25 mouse cellular contexts compared by ENCODE assay signal in genomic region chr4:139218539-139218938, GRCm38 (mm10). TPM values are rescaled to one million over a fixed set of nuclear protein-coding genes. Genes with fewer than 3 reads are reported as not detected.
DNase-seq lines count a peak whose midpoint lies in the region; ATAC-seq and TF ChIP-seq lines count a peak whose summit lies in the region.
"Had no signal": no experiment of that assay in that cellular context is flagged by ENCODE, and none has a peak within 500 bp of the region (broad histone marks: within the 10 kb centered on the region; RNA-seq: fewer than 3 reads in every experiment).

No protein-coding gene starts in this region.

- H3K27ac ChIP-seq in heart, embryonic 11.5 days (ENCODE audit: low read depth, low read length): peak overlapping the region; percentile 22; the same call in 1 of the 2 replicates
- 0 out of 2 replicates have a peak overlapping the region, but pooled peaks have one; percentile 16 for H3K27ac ChIP-seq in embryonic facial prominence, embryonic 10.5 days (replicated peaks)
- H3K27ac ChIP-seq: embryonic facial prominence, embryonic 13.5 days; hindbrain, embryonic 13.5 days; kidney, embryonic 15.5 days; left cerebral cortex, adult 2 months had no signal

- 91% methylated on average over 3 of the region's 3 CpGs for WGBS in heart, embryonic 11.5 days (ENCODE audit: insufficient replicate concordance)
- WGBS in embryonic facial prominence, embryonic 10.5 days: 79% methylated on average over 3 of the region's 3 CpGs

- H3K4me2 ChIP-seq in heart, embryonic 11.5 days: no peak overlapping the region
- H3K4me2 ChIP-seq: embryonic facial prominence, embryonic 13.5 days; hindbrain, embryonic 13.5 days; kidney, embryonic 15.5 days; midbrain, embryonic 11.5 days had no signal

- H3K9me3 ChIP-seq in heart, embryonic 11.5 days (replicated peaks; ENCODE audit: control insufficient read depth, low read length): no peaks in the 10 kb centered on the region
- no peaks in the 10 kb centered on the region for H3K9me3 ChIP-seq in G1E (replicated peaks)
- H3K9me3 ChIP-seq in embryonic facial prominence, embryonic 10.5 days: no peaks in the 10 kb centered on the region
- H3K9me3 ChIP-seq: embryonic facial prominence, embryonic 13.5 days; hindbrain, embryonic 13.5 days; kidney, embryonic 15.5 days had no signal

- no peak for DNase-seq in heart, adult 9 months (ENCODE audit: low spot score in 2 of 2)
- no peak for DNase-seq in G1E (ENCODE audit: low spot score)
- no peak for DNase-seq in embryonic facial prominence, embryonic 10.5 days (ENCODE audit: low spot score)
- no peak for DNase-seq in kidney, postnatal 4 days
- DNase-seq in cerebellum, adult 11 months: no peak
- DNase-seq: adrenal gland, postnatal 14 days; B cell, adult 2 months; cerebellum, adult 11-12 months; cerebellum, postnatal 10 days; gastrocnemius, postnatal 14 days; heart, adult 18-20 months; kidney, adult 11 months; layer of hippocampus, adult 9-11 months; lung, adult 2 months; thymus, adult 18-20 months had no signal

- H3K9ac ChIP-seq in heart, embryonic 11.5 days (ENCODE audit: low read depth, low read length): no peak overlapping the region
- H3K9ac ChIP-seq: embryonic facial prominence, embryonic 13.5 days; hindbrain, embryonic 13.5 days; kidney, embryonic 15.5 days had no signal

- H3K4me3 ChIP-seq in heart, embryonic 11.5 days (ENCODE audit: low read depth, low read length): no peak overlapping the region
- H3K4me3 ChIP-seq in G1E (ENCODE audit: low read depth, low read length): no peak overlapping the region
- H3K4me3 ChIP-seq in embryonic facial prominence, embryonic 10.5 days: no peak overlapping the region
- H3K4me3 ChIP-seq: embryonic facial prominence, embryonic 13.5 days; hindbrain, embryonic 13.5 days; kidney, embryonic 15.5 days; left cerebral cortex, adult 2 months had no signal

- peaks cover 8% of the 10 kb centered on the region for H3K4me1 ChIP-seq in heart, embryonic 11.5 days (ENCODE audit: control insufficient read depth, insufficient read depth, low read length)
- H3K4me1 ChIP-seq in G1E (ENCODE audit: insufficient read depth, low read depth, low read length): peaks cover 47% of the 10 kb centered on the region
- H3K4me1 ChIP-seq in embryonic facial prominence, embryonic 10.5 days: peaks cover 84% of the 10 kb centered on the region

- H3K27me3 ChIP-seq in heart, embryonic 11.5 days (ENCODE audit: control insufficient read depth, insufficient read depth, low read length): no peaks in the 10 kb centered on the region
- no peaks in the 10 kb centered on the region for H3K27me3 ChIP-seq in G1E (ENCODE audit: insufficient read depth, low read length)
- no peaks in the 10 kb centered on the region for H3K27me3 ChIP-seq in embryonic facial prominence, embryonic 10.5 days (replicated peaks; ENCODE audit: low read depth, poor library complexity, severe bottlenecking)
- H3K27me3 ChIP-seq: CH12.LX; embryonic facial prominence, embryonic 13.5 days; hindbrain, embryonic 13.5 days; kidney, embryonic 15.5 days had no signal

- no peak for TF ChIP-seq CTCF in G1E (IDR thresholded peaks at IDR 0.05; ENCODE audit: low read depth, low read length)

- no peak for ATAC-seq in heart, embryonic 11.5 days (replicated peaks; ENCODE audit: insufficient number of reproducible peaks, low FRiP score, low TSS enrichment)
- peak; percentile 43; the same call in 1 of the 2 replicates for ATAC-seq in G1E (ENCODE audit: extremely low read depth, insufficient number of reproducible peaks, low FRiP score, poor library complexity, severe bottlenecking)
- peak; percentile 76 for ATAC-seq in monocyte, adult 5-6 weeks (replicated peaks; ENCODE audit: insufficient number of reproducible peaks, low FRiP score, low TSS enrichment, poor library complexity, severe bottlenecking)
- ATAC-seq: activated CD4-positive, CD25-positive, alpha-beta regulatory T cell, adult 4 months; forebrain, embryonic 14.5 days had no signal

- peaks cover 2% of the 10 kb centered on the region; the same call in 1 of the 2 replicates for H3K36me3 ChIP-seq in heart, embryonic 11.5 days (ENCODE audit: control insufficient read depth, insufficient read depth, low read length)
- H3K36me3 ChIP-seq in G1E (replicated peaks): peaks cover 92% of the 10 kb centered on the region
- H3K36me3 ChIP-seq in embryonic facial prominence, embryonic 10.5 days (replicated peaks): peaks cover 55% of the 10 kb centered on the region
- H3K36me3 ChIP-seq: embryonic facial prominence, embryonic 13.5 days had no signal

RNA-seq across cellular contexts. Expression of gene Capzb, which starts 25.8 kb away (rescaled TPM):
- 316 and 319 TPM in 2 replicates for polyA plus RNA-seq in heart, embryonic 11.5 days (2014; fragmentation: Nextera tagmentation; extraction: Ambion mirVana)
- 310 and 312 TPM in 2 replicates for total RNA-seq in G1E (2014; fragmentation: Nextera tagmentation)
- 86.7 and 91.8 TPM in 2 replicates for total RNA-seq in G1E (2017)
- polyA plus RNA-seq in G1E (2012): 99.4 and 110 TPM in 2 replicates
- polyA plus RNA-seq in embryonic facial prominence, embryonic 10.5 days (2016; fragmentation: Nextera tagmentation; extraction: Ambion mirVana): 388 and 409 TPM in 2 replicates
- total RNA-seq in monocyte, adult 5-6 weeks (2017): 302 to 348 TPM (median 323 TPM) in 3 replicates
